Mouse (Mus musculus) liver, embryonic 11.5 days (tissue): ENCODE results near the gene Ptprd. TPM values are rescaled to one million over a fixed set of nuclear protein-coding genes. Genes with fewer than 3 reads are reported as not detected.

Source experiments
- ATAC-seq: fragments of 200-750 bp; cut with Nextera tagmentation; replicated peaks from 2 replicates; pipeline ENCODE4 v1.8.0; 2017; ENCODE audit warnings: moderate number of reproducible peaks, mild to moderate bottlenecking, moderate TSS enrichment, moderate library complexity; ENCODE audit not compliant: low FRiP score
- DNase-seq: peaks from one replicate; pipeline ENCODE4 v3.0.0-alpha.2; 2017; ENCODE audit warnings: low spot score
- H3K27ac ChIP-seq: fragments of 300-500 bp; sonication (generic); 2 replicates; pipeline ENCODE4 v1.5.1; 2014; ENCODE audit warnings: mild to moderate bottlenecking, low read depth, low read length, control low read depth
- H3K27me3 ChIP-seq: fragments of 300-500 bp; sonication (generic); replicated peaks from 2 replicates; pipeline ENCODE4 v1.6.1; 2014; ENCODE audit warnings: low read length, mixed read lengths; ENCODE audit not compliant: control insufficient read depth, insufficient read depth
- H3K36me3 ChIP-seq: fragments of 300-500 bp; sonication (generic); 2 replicates; pipeline ENCODE4 v1.6.1; 2014; ENCODE audit warnings: mild to moderate bottlenecking, low read length, moderate library complexity, mixed read lengths; ENCODE audit not compliant: control insufficient read depth, insufficient read depth
- H3K4me1 ChIP-seq: fragments of 300-500 bp; sonication (generic); replicated peaks from 2 replicates; pipeline ENCODE4 v1.6.1; 2014; ENCODE audit warnings: low read length, mixed read lengths; ENCODE audit not compliant: control insufficient read depth, insufficient read depth
- H3K4me2 ChIP-seq: fragments of 300-500 bp; sonication (generic); 2 replicates; pipeline ENCODE4 v1.6.1; 2014; ENCODE audit warnings: mild to moderate bottlenecking, control low read depth, moderate library complexity
- H3K4me3 ChIP-seq: fragments of 300-500 bp; sonication (generic); 2 replicates; pipeline ENCODE4 v1.5.1; 2014; ENCODE audit warnings: low read depth, low read length, control low read depth
- H3K9ac ChIP-seq: fragments of 300-500 bp; sonication (generic); 2 replicates; pipeline ENCODE4 v1.6.1; 2014; ENCODE audit warnings: low read depth, low read length, control low read depth
- H3K9me3 ChIP-seq: fragments of 300-500 bp; sonication (generic); 2 replicates; pipeline ENCODE4 v1.6.1; 2016; ENCODE audit warnings: low read length, inconsistent platforms, mixed read lengths; ENCODE audit not compliant: control insufficient read depth
- WGBS: fragments of 180-500 bp; shearing (Covaris S2); extraction: QIAGEN DNeasy Blood & Tissue Kit; methylation state at CpG from one replicate; pipeline ENCODE4 v1.1.7; 2014; 5-methylcytosine and 5-hydroxymethylcytosine counted together
- polyA plus RNA-seq: library from polyadenylated mRNA; unstranded; fragments of >200 nt; fragmentation: Nextera tagmentation; extraction: Ambion mirVana; gene quantifications from 2 replicates; pipeline ENCODE4 v1.2.1, GENCODE M21; 2014

Ptprd gene
- polyA plus RNA-seq, 1 experiment from 2014 or later = 8.4 TPM

- no peaks in the 10 kb centered on the region for H3K9me3 ChIP-seq
- DNase-seq (no peak), ATAC-seq (no peak)
- no peaks in the 10 kb centered on the region for H3K27me3 ChIP-seq
- H3K4me1 ChIP-seq = no peaks in the 10 kb centered on the region
- H3K4me2 ChIP-seq = no peak overlapping the region
- no peak overlapping the region for H3K27ac ChIP-seq
- 61% methylated on average over 2 of the region's 2 CpGs for WGBS
- no peak overlapping the region for H3K9ac ChIP-seq
- H3K36me3 ChIP-seq = no peaks in the 10 kb centered on the region
- no peak overlapping the region for H3K4me3 ChIP-seq
Observed at GRCm38 (mm10) chr4:76750709-76751108, 1461.1 kb downstream of the Ptprd start.

- H3K4me3 ChIP-seq = no peak overlapping the region
- H3K4me2 ChIP-seq = no peak overlapping the region
- no peaks in the 10 kb centered on the region for H3K36me3 ChIP-seq
- H3K27me3 ChIP-seq = no peaks in the 10 kb centered on the region
- ATAC-seq (no peak), DNase-seq (no peak)
- no peaks in the 10 kb centered on the region for H3K9me3 ChIP-seq
- 35% methylated on average over 1 of the region's 1 CpGs for WGBS
- H3K4me1 ChIP-seq = no peaks in the 10 kb centered on the region
- no peak overlapping the region for H3K9ac ChIP-seq
- H3K27ac ChIP-seq = no peak overlapping the region
Observed at GRCm38 (mm10) chr4:76735831-76736230, 1475.9 kb downstream of the Ptprd start.

- Histone ChIP-seq H3K36me3 (no peaks in the 10 kb centered on the region), H3K9ac (no peak overlapping the region), H3K4me1 (no peaks in the 10 kb centered on the region), H3K4me2 (no peak overlapping the region), H3K4me3 (no peak overlapping the region), H3K9me3 (no peaks in the 10 kb centered on the region), H3K27me3 (no peaks in the 10 kb centered on the region), H3K27ac (no peak overlapping the region)
- DNase-seq (no peak), ATAC-seq (no peak)
- 76% methylated on average over 3 of the region's 3 CpGs for WGBS
Observed at GRCm38 (mm10) chr4:76675726-76676125, 1536.0 kb downstream of the Ptprd start.

GRCm38 (mm10) chr4:76673224-76673623 lies 1538.5 kb downstream of the Ptprd start:
- no peaks in the 10 kb centered on the region for H3K4me1 ChIP-seq
- H3K4me3 ChIP-seq = no peak overlapping the region
- H3K4me2 ChIP-seq = no peak overlapping the region
- H3K9me3 ChIP-seq = no peaks in the 10 kb centered on the region
- H3K9ac ChIP-seq = no peak overlapping the region
- no peaks in the 10 kb centered on the region for H3K27me3 ChIP-seq
- DNase-seq (no peak), ATAC-seq (no peak)
- no peaks in the 10 kb centered on the region for H3K36me3 ChIP-seq
- no peak overlapping the region for H3K27ac ChIP-seq

- Histone ChIP-seq H3K4me3 (no peak overlapping the region), H3K27ac (no peak overlapping the region), H3K4me1 (no peaks in the 10 kb centered on the region), H3K4me2 (no peak overlapping the region), H3K36me3 (no peaks in the 10 kb centered on the region), H3K27me3 (no peaks in the 10 kb centered on the region), H3K9me3 (no peaks in the 10 kb centered on the region), H3K9ac (no peak overlapping the region)
- DNase-seq (no peak), ATAC-seq (no peak)
Observed at GRCm38 (mm10) chr4:76672653-76673052, 1539.1 kb downstream of the Ptprd start.

- ATAC-seq (no peak), DNase-seq (no peak)
- Histone ChIP-seq H3K4me3 (no peak overlapping the region), H3K36me3 (no peaks in the 10 kb centered on the region), H3K9ac (no peak overlapping the region), H3K27me3 (no peaks in the 10 kb centered on the region), H3K4me2 (no peak overlapping the region), H3K9me3 (no peaks in the 10 kb centered on the region), H3K27ac (no peak overlapping the region), H3K4me1 (no peaks in the 10 kb centered on the region)
- 42% methylated on average over 4 of the region's 4 CpGs for WGBS
Observed at GRCm38 (mm10) chr4:76661725-76662124, 1550.0 kb downstream of the Ptprd start.

- Histone ChIP-seq H3K27me3 (no peaks in the 10 kb centered on the region), H3K27ac (no peak overlapping the region), H3K9me3 (no peaks in the 10 kb centered on the region), H3K36me3 (no peaks in the 10 kb centered on the region), H3K9ac (no peak overlapping the region), H3K4me2 (no peak overlapping the region), H3K4me3 (no peak overlapping the region), H3K4me1 (no peaks in the 10 kb centered on the region)
- DNase-seq (no peak), ATAC-seq (no peak)
- 69% methylated on average over 2 of the region's 2 CpGs for WGBS
Observed at GRCm38 (mm10) chr4:76660146-76660545, 1551.6 kb downstream of the Ptprd start.

- DNase-seq (no peak), ATAC-seq (no peak)
- Histone ChIP-seq H3K4me2 (no peak overlapping the region), H3K27me3 (no peaks in the 10 kb centered on the region), H3K4me3 (no peak overlapping the region), H3K9me3 (no peaks in the 10 kb centered on the region), H3K9ac (no peak overlapping the region), H3K27ac (no peak overlapping the region), H3K36me3 (no peaks in the 10 kb centered on the region), H3K4me1 (no peaks in the 10 kb centered on the region)
- 67% methylated on average over 3 of the region's 3 CpGs for WGBS
Observed at GRCm38 (mm10) chr4:76656734-76657133, 1555.0 kb downstream of the Ptprd start.

- DNase-seq = no peak
- 91% methylated on average over 2 of the region's 2 CpGs for WGBS
- Histone ChIP-seq H3K4me2 (no peak overlapping the region), H3K27ac (no peak overlapping the region), H3K9ac (no peak overlapping the region), H3K9me3 (no peaks in the 10 kb centered on the region), H3K36me3 (no peaks in the 10 kb centered on the region), H3K4me3 (no peak overlapping the region), H3K4me1 (no peaks in the 10 kb centered on the region), H3K27me3 (no peaks in the 10 kb centered on the region)
- ATAC-seq = no peak
Observed at GRCm38 (mm10) chr4:76652971-76653370, 1558.8 kb downstream of the Ptprd start.
